In genomic region chr19:10897491-10897890, GRCm38 (mm10) we compare ENCODE assay signal across 20 mouse cellular contexts. TPM values are rescaled to one million over a fixed set of nuclear protein-coding genes. Genes with fewer than 3 reads are reported as not detected.
DNase-seq lines count a peak whose midpoint lies in the region; ATAC-seq lines count a peak whose summit lies in the region.
"Had no signal": no experiment of that assay in that cellular context is flagged by ENCODE, and none has a peak within 500 bp of the region (broad histone marks: within the 10 kb centered on the region; RNA-seq: fewer than 3 reads in every experiment).

No protein-coding gene starts in this region.

- peaks cover 0 to 19% of the 10 kb centered on the region in 2 experiments; a peak in 3 of 4 replicates for H3K4me1 ChIP-seq in heart, embryonic 14.5 days (ENCODE audit: control insufficient read depth in 2 of 2, insufficient read depth in 2 of 2, low read length in 2 of 2)
- peaks cover 15% of the 10 kb centered on the region for H3K4me1 ChIP-seq in liver, embryonic 11.5 days (replicated peaks; ENCODE audit: control insufficient read depth, insufficient read depth, low read length)
- H3K4me1 ChIP-seq in embryonic facial prominence, embryonic 13.5 days = peaks cover 15% of the 10 kb centered on the region

- H3K27me3 ChIP-seq in heart, embryonic 14.5 days (ENCODE audit: control insufficient read depth, insufficient read depth, low read length) = no peaks in the 10 kb centered on the region
- no peaks in the 10 kb centered on the region for H3K27me3 ChIP-seq in liver, embryonic 11.5 days (replicated peaks; ENCODE audit: control insufficient read depth, insufficient read depth, low read length)
- no peaks in the 10 kb centered on the region for H3K27me3 ChIP-seq in embryonic facial prominence, embryonic 13.5 days
- H3K27me3 ChIP-seq: lung, embryonic 15.5 days; megakaryocyte, embryonic 14.5 days; Patski; stomach, embryonic 15.5 days had no signal

- WGBS in heart, embryonic 14.5 days = 73% methylated on average over 8 of the region's 8 CpGs
- WGBS in liver, embryonic 11.5 days = 84% methylated on average over 8 of the region's 8 CpGs
- WGBS in embryonic facial prominence, embryonic 13.5 days = 90% methylated on average over 8 of the region's 8 CpGs

- H3K27ac ChIP-seq in heart, embryonic 14.5 days (replicated peaks in 1 of 2; ENCODE audit: control insufficient read depth in 1 of 2, insufficient read depth in 1 of 2, low read depth in 2 of 2, low read length in 2 of 2) = peak overlapping the region; percentile 67 to 78; a peak in 3 of 4 replicates
- no peak overlapping the region for H3K27ac ChIP-seq in liver, embryonic 11.5 days (ENCODE audit: low read depth, low read length)
- H3K27ac ChIP-seq in embryonic facial prominence, embryonic 13.5 days = no peak overlapping the region
- H3K27ac ChIP-seq: lung, embryonic 15.5 days; stomach, embryonic 15.5 days had no signal

- peak; percentile 64 for DNase-seq in adrenal gland, adult 2 months
- DNase-seq in adrenal gland, adult 18-20 months (ENCODE audit: low spot score in 2 of 2) = no peak
- DNase-seq in heart, adult 9 months (ENCODE audit: low spot score in 2 of 2) = no peak
- DNase-seq in liver, embryonic 11.5 days (ENCODE audit: low spot score) = no peak
- no peak for DNase-seq in liver
- no peak for DNase-seq in thymus, postnatal 36 days
- DNase-seq: cerebellum, postnatal 25 days; kidney, postnatal 4 days; layer of hippocampus, postnatal 36 days; left cerebral cortex, postnatal 4 days; thymus, postnatal 4 days had no signal

- no peak for ATAC-seq in heart, embryonic 14.5 days (ENCODE audit: insufficient number of reproducible peaks, insufficient read depth, low FRiP score, low read depth)
- ATAC-seq in liver, embryonic 11.5 days (replicated peaks; ENCODE audit: low FRiP score) = no peak
- no peak for ATAC-seq in embryonic facial prominence, embryonic 13.5 days (ENCODE audit: insufficient number of reproducible peaks, insufficient read depth, low FRiP score, low TSS enrichment, low read depth)
- ATAC-seq: Patski had no signal

- H3K4me2 ChIP-seq in heart, embryonic 14.5 days (ENCODE audit: low read length) = peak overlapping the region; percentile 90
- H3K4me2 ChIP-seq in liver, embryonic 11.5 days = peak overlapping the region; percentile 96; the same call in 1 of the 2 replicates
- no peak overlapping the region for H3K4me2 ChIP-seq in embryonic facial prominence, embryonic 13.5 days

- H3K9me3 ChIP-seq in heart, embryonic 14.5 days (ENCODE audit: control insufficient read depth, low read length) = no peaks in the 10 kb centered on the region
- no peaks in the 10 kb centered on the region for H3K9me3 ChIP-seq in liver, embryonic 11.5 days (ENCODE audit: control insufficient read depth, low read length)
- H3K9me3 ChIP-seq in embryonic facial prominence, embryonic 13.5 days = no peaks in the 10 kb centered on the region
- H3K9me3 ChIP-seq: lung, embryonic 15.5 days; megakaryocyte, embryonic 14.5 days; stomach, embryonic 15.5 days had no signal

- H3K9ac ChIP-seq in heart, embryonic 14.5 days (ENCODE audit: low read length) = peak overlapping the region; percentile 84
- H3K9ac ChIP-seq in liver, embryonic 11.5 days (ENCODE audit: low read depth, low read length) = no peak overlapping the region
- peak overlapping the region; percentile 93 for H3K9ac ChIP-seq in embryonic facial prominence, embryonic 13.5 days

- H3K36me3 ChIP-seq in heart, embryonic 14.5 days (ENCODE audit: control insufficient read depth, insufficient read depth, low read length) = peaks cover 56% of the 10 kb centered on the region
- H3K36me3 ChIP-seq in liver, embryonic 11.5 days (ENCODE audit: control insufficient read depth, insufficient read depth, low read length) = peaks cover 45% of the 10 kb centered on the region
- H3K36me3 ChIP-seq in embryonic facial prominence, embryonic 13.5 days = peaks cover 52% of the 10 kb centered on the region

- peak overlapping the region in 1 of 2 experiments; percentile 73; a peak in 1 of 4 replicates for H3K4me3 ChIP-seq in heart, embryonic 14.5 days (ENCODE audit: control insufficient read depth in 1 of 2, insufficient read depth in 1 of 2, low read depth in 1 of 2, low read length in 2 of 2)
- 0 out of 2 replicates have a peak overlapping the region, but pooled peaks have one; percentile 94 for H3K4me3 ChIP-seq in liver, embryonic 11.5 days (ENCODE audit: low read depth, low read length)
- H3K4me3 ChIP-seq in embryonic facial prominence, embryonic 13.5 days = no peak overlapping the region
- H3K4me3 ChIP-seq: lung, embryonic 15.5 days had no signal

RNA-seq across cellular contexts. Expression of gene Prpf19, which starts 2.5 kb away (rescaled TPM):
- total RNA-seq in adrenal gland, adult 2 months (2021) = 100 to 1,000 TPM; 143 to 184 TPM
- 299 and 410 TPM in 2 replicates for polyA plus RNA-seq in adrenal gland, adult 2 months (2012; rRNA removed)
- 100 to 1,000 TPM; 120 to 168 TPM for total RNA-seq in adrenal gland, adult 18-20 months (2021)
- polyA plus RNA-seq in heart, embryonic 14.5 days (2014; fragmentation: Nextera tagmentation; extraction: Ambion mirVana) = 32.0 and 35.3 TPM in 2 replicates
- 45.7 and 46.8 TPM in 2 replicates for polyA plus RNA-seq in liver, embryonic 11.5 days (2014; fragmentation: Nextera tagmentation; extraction: Ambion mirVana)
- 45.3 and 47.5 TPM in 2 replicates for polyA plus RNA-seq in embryonic facial prominence, embryonic 13.5 days (2015; fragmentation: Nextera tagmentation; extraction: Ambion mirVana)

RNA-seq across cellular contexts. Expression of gene Tmem109, which starts 15.7 kb away (rescaled TPM):
- total RNA-seq in adrenal gland, adult 2 months (2021) = 100 to 1,000 TPM; 149 to 202 TPM
- 240 and 306 TPM in 2 replicates for polyA plus RNA-seq in adrenal gland, adult 2 months (2012; rRNA removed)
- 100 to 1,000 TPM; 110 to 148 TPM for total RNA-seq in adrenal gland, adult 18-20 months (2021)
- polyA plus RNA-seq in heart, embryonic 14.5 days (2014; fragmentation: Nextera tagmentation; extraction: Ambion mirVana) = 92.4 and 94.5 TPM in 2 replicates
- 42.7 and 45.4 TPM in 2 replicates for polyA plus RNA-seq in liver, embryonic 11.5 days (2014; fragmentation: Nextera tagmentation; extraction: Ambion mirVana)
- polyA plus RNA-seq in embryonic facial prominence, embryonic 13.5 days (2015; fragmentation: Nextera tagmentation; extraction: Ambion mirVana) = 82.6 and 87.1 TPM in 2 replicates

RNA-seq across cellular contexts. Expression of gene Zp1, which starts 22.9 kb away (rescaled TPM):
- total RNA-seq in adrenal gland, adult 2 months (2021) = not detected
- polyA plus RNA-seq in adrenal gland, adult 2 months (2012; rRNA removed) = not detected in 2 replicates
- total RNA-seq in adrenal gland, adult 18-20 months (2021) = not detected
- not detected in 2 replicates for polyA plus RNA-seq in heart, embryonic 14.5 days (2014; fragmentation: Nextera tagmentation; extraction: Ambion mirVana)
- polyA plus RNA-seq in liver, embryonic 11.5 days (2014; fragmentation: Nextera tagmentation; extraction: Ambion mirVana) = not detected in 2 replicates
- not detected in 2 replicates for polyA plus RNA-seq in embryonic facial prominence, embryonic 13.5 days (2015; fragmentation: Nextera tagmentation; extraction: Ambion mirVana)
- total RNA-seq: heart, postnatal 36 days; layer of hippocampus, postnatal 36 days had no signal
- polyA plus RNA-seq: embryonic facial prominence, embryonic 11.5 days; intestine, embryonic 14.5 days; lung, embryonic 15.5 days; stomach, embryonic 15.5 days had no signal

RNA-seq across cellular contexts. Expression of gene Tmem132a, which starts 27.8 kb away (rescaled TPM):
- total RNA-seq in adrenal gland, adult 2 months (2021) = 10 to 100 TPM; 21.9 to 46.1 TPM
- 79.2 and 82.6 TPM in 2 replicates for polyA plus RNA-seq in adrenal gland, adult 2 months (2012; rRNA removed)
- 10 to 100 TPM; 17.1 to 28.0 TPM for total RNA-seq in adrenal gland, adult 18-20 months (2021)
- 31.6 and 37.0 TPM in 2 replicates for polyA plus RNA-seq in heart, embryonic 14.5 days (2014; fragmentation: Nextera tagmentation; extraction: Ambion mirVana)
- polyA plus RNA-seq in liver, embryonic 11.5 days (2014; fragmentation: Nextera tagmentation; extraction: Ambion mirVana) = 27.2 and 27.7 TPM in 2 replicates
- polyA plus RNA-seq in embryonic facial prominence, embryonic 13.5 days (2015; fragmentation: Nextera tagmentation; extraction: Ambion mirVana) = 99.9 and 107 TPM in 2 replicates

RNA-seq across cellular contexts. Expression of gene Ptgdr2, which starts 39.5 kb away (rescaled TPM):
- under 1 TPM in 1 of 2 experiments, not detected in 1; 0.10 TPM for total RNA-seq in adrenal gland, adult 2 months (2021)
- 0.04 and 0.26 TPM in 2 replicates for polyA plus RNA-seq in adrenal gland, adult 2 months (2012; rRNA removed)
- total RNA-seq in adrenal gland, adult 18-20 months (2021) = not detected
- polyA plus RNA-seq in heart, embryonic 14.5 days (2014; fragmentation: Nextera tagmentation; extraction: Ambion mirVana) = 0.07 and 0.22 TPM in 2 replicates
- polyA plus RNA-seq in liver, embryonic 11.5 days (2014; fragmentation: Nextera tagmentation; extraction: Ambion mirVana) = not detected in 2 replicates
- polyA plus RNA-seq in embryonic facial prominence, embryonic 13.5 days (2015; fragmentation: Nextera tagmentation; extraction: Ambion mirVana) = 0.10 TPM in 1 of 2 replicates, not detected in the other
- polyA plus RNA-seq: embryonic facial prominence, embryonic 11.5 days; intestine, embryonic 14.5 days had no signal

Comparison
In these comparisons a context has a peak if more than half of its experiments do, and no peak if none do; other contexts are left out.
1. H3K27ac ChIP-seq: peak in heart, embryonic 14.5 days (2 of 2); none in liver, embryonic 11.5 days (single experiment) and embryonic facial prominence, embryonic 13.5 days (single experiment).